Mouse (Mus musculus): ENCODE results near the gene Serpina12. TPM values are rescaled to one million over a fixed set of nuclear protein-coding genes. Genes with fewer than 3 reads are reported as not detected.
A peak's percentile ranks its signal among the peaks of the same experiment; 100 is the strongest.

Gene Serpina12
- polyA plus RNA-seq, 1 experiment from 2014 or later: not detected

GRCm38 (mm10) chr12:104041401-104041800, 2.8 kb downstream of the Serpina12 start:
- H3K27me3 ChIP-seq (ENCODE audit: control insufficient read depth, insufficient read depth, low read length): no peaks in the 10 kb centered on the region
- 67% methylated on average over 6 of the region's 6 CpGs for WGBS
- H3K9ac ChIP-seq (ENCODE audit: low read length): no peak overlapping the region
- no peak for DNase-seq (ENCODE audit: low spot score)
- H3K4me1 ChIP-seq (replicated peaks; ENCODE audit: control insufficient read depth, insufficient read depth, low read length): no peaks in the 10 kb centered on the region
- no peaks in the 10 kb centered on the region for H3K36me3 ChIP-seq (ENCODE audit: control insufficient read depth, insufficient read depth, low read length)
- H3K27ac ChIP-seq (ENCODE audit: low read depth, low read length): no peak overlapping the region
- H3K4me3 ChIP-seq (ENCODE audit: low read depth, low read length): no peak overlapping the region
- H3K9me3 ChIP-seq (ENCODE audit: control insufficient read depth, low read length): no peaks in the 10 kb centered on the region
- no peak overlapping the region for H3K4me2 ChIP-seq (ENCODE audit: low read depth, low read length, severe bottlenecking)
- ATAC-seq (replicated peaks; ENCODE audit: low FRiP score): no peak

GRCm38 (mm10) chr12:104038181-104038580, 6.1 kb downstream of the Serpina12 start:
- H3K4me1 ChIP-seq (replicated peaks; ENCODE audit: control insufficient read depth, insufficient read depth, low read length): no peaks in the 10 kb centered on the region

GRCm38 (mm10) chr12:104033752-104034151, 10.5 kb downstream of the Serpina12 start:
- 100% methylated on average over 1 of the region's 1 CpGs for WGBS
- Histone ChIP-seq H3K4me3 (ENCODE audit: low read depth, low read length) (no peak overlapping the region), H3K4me2 (ENCODE audit: low read depth, low read length, severe bottlenecking) (no peak overlapping the region), H3K4me1 (replicated peaks; ENCODE audit: control insufficient read depth, insufficient read depth, low read length) (no peaks in the 10 kb centered on the region), H3K9ac (ENCODE audit: low read length) (no peak overlapping the region), H3K27me3 (ENCODE audit: control insufficient read depth, insufficient read depth, low read length) (no peaks in the 10 kb centered on the region), H3K9me3 (ENCODE audit: control insufficient read depth, low read length) (no peaks in the 10 kb centered on the region), H3K27ac (ENCODE audit: low read depth, low read length) (no peak overlapping the region), H3K36me3 (ENCODE audit: control insufficient read depth, insufficient read depth, low read length) (no peaks in the 10 kb centered on the region)
- ATAC-seq (replicated peaks; ENCODE audit: low FRiP score) (no peak), DNase-seq (ENCODE audit: low spot score) (no peak)

More at GRCm38 (mm10) chr12:104038181-104038580, 6.1 kb downstream of the Serpina12 start:
- Histone ChIP-seq H3K27ac (ENCODE audit: low read depth, low read length) (no peak overlapping the region), H3K27me3 (ENCODE audit: control insufficient read depth, insufficient read depth, low read length) (no peaks in the 10 kb centered on the region), H3K9ac (ENCODE audit: low read length) (no peak overlapping the region), H3K9me3 (ENCODE audit: control insufficient read depth, low read length) (no peaks in the 10 kb centered on the region), H3K4me2 (ENCODE audit: low read depth, low read length, severe bottlenecking) (no peak overlapping the region), H3K36me3 (ENCODE audit: control insufficient read depth, insufficient read depth, low read length) (no peaks in the 10 kb centered on the region), H3K4me3 (ENCODE audit: low read depth, low read length) (no peak overlapping the region)
- no peak for ATAC-seq (replicated peaks; ENCODE audit: low FRiP score)
- 92% methylated on average over 7 of the region's 7 CpGs for WGBS
- DNase-seq (ENCODE audit: low spot score): no peak

GRCm38 (mm10) chr12:104029986-104030385, 14.3 kb downstream of the Serpina12 start:
- Histone ChIP-seq H3K9me3 (ENCODE audit: control insufficient read depth, low read length) (no peaks in the 10 kb centered on the region), H3K4me2 (ENCODE audit: low read depth, low read length, severe bottlenecking) (no peak overlapping the region), H3K36me3 (ENCODE audit: control insufficient read depth, insufficient read depth, low read length) (no peaks in the 10 kb centered on the region), H3K9ac (ENCODE audit: low read length) (no peak overlapping the region), H3K4me1 (replicated peaks; ENCODE audit: control insufficient read depth, insufficient read depth, low read length) (no peaks in the 10 kb centered on the region), H3K27ac (ENCODE audit: low read depth, low read length) (no peak overlapping the region), H3K4me3 (ENCODE audit: low read depth, low read length) (no peak overlapping the region), H3K27me3 (ENCODE audit: control insufficient read depth, insufficient read depth, low read length) (no peaks in the 10 kb centered on the region)
- WGBS: 41% methylated on average over 8 of the region's 8 CpGs
- DNase-seq (ENCODE audit: low spot score) (no peak), ATAC-seq (replicated peaks; ENCODE audit: low FRiP score) (peak; percentile 49; the same call in 1 of the 2 replicates)

- Histone ChIP-seq H3K9me3 (ENCODE audit: control insufficient read depth, low read length) (no peaks in the 10 kb centered on the region), H3K36me3 (ENCODE audit: control insufficient read depth, insufficient read depth, low read length) (no peaks in the 10 kb centered on the region), H3K4me3 (ENCODE audit: low read depth, low read length) (no peak overlapping the region), H3K4me2 (ENCODE audit: low read depth, low read length, severe bottlenecking) (no peak overlapping the region), H3K27me3 (ENCODE audit: control insufficient read depth, insufficient read depth, low read length) (no peaks in the 10 kb centered on the region), H3K4me1 (replicated peaks; ENCODE audit: control insufficient read depth, insufficient read depth, low read length) (no peaks in the 10 kb centered on the region), H3K27ac (ENCODE audit: low read depth, low read length) (no peak overlapping the region), H3K9ac (ENCODE audit: low read length) (no peak overlapping the region)
- no peak for DNase-seq (ENCODE audit: low spot score)
- 90% methylated on average over 3 of the region's 3 CpGs for WGBS
- no peak for ATAC-seq (replicated peaks; ENCODE audit: low FRiP score)
Measured at GRCm38 (mm10) chr12:104015280-104015679, 29.0 kb downstream of the Serpina12 start.

GRCm38 (mm10) chr12:104013620-104014019, 30.6 kb downstream of the Serpina12 start, which contains the start of gene Serpina9:
Gene Serpina9 (minus strand): TSS chr12:104013755.
- no peaks in the 10 kb centered on the region for H3K36me3 ChIP-seq (ENCODE audit: control insufficient read depth, insufficient read depth, low read length)
- WGBS: 91% methylated on average over 6 of the region's 6 CpGs
- no peak for DNase-seq (ENCODE audit: low spot score)
- H3K9me3 ChIP-seq (ENCODE audit: control insufficient read depth, low read length): no peaks in the 10 kb centered on the region
- H3K4me1 ChIP-seq (replicated peaks; ENCODE audit: control insufficient read depth, insufficient read depth, low read length): no peaks in the 10 kb centered on the region
- ATAC-seq (replicated peaks; ENCODE audit: low FRiP score): no peak
- no peaks in the 10 kb centered on the region for H3K27me3 ChIP-seq (ENCODE audit: control insufficient read depth, insufficient read depth, low read length)
- H3K9ac ChIP-seq (ENCODE audit: low read length): no peak within 1 kb of the TSS
- H3K27ac ChIP-seq (ENCODE audit: low read depth, low read length): no peak within 1 kb of the TSS
- no peak within 1 kb of the TSS for H3K4me3 ChIP-seq (ENCODE audit: low read depth, low read length)
- H3K4me2 ChIP-seq (ENCODE audit: low read depth, low read length, severe bottlenecking): no peak within 1 kb of the TSS

GRCm38 (mm10) chr12:104004689-104005088, 39.6 kb downstream of the Serpina12 start:
- no peak overlapping the region for H3K4me2 ChIP-seq (ENCODE audit: low read depth, low read length, severe bottlenecking)
- H3K36me3 ChIP-seq (ENCODE audit: control insufficient read depth, insufficient read depth, low read length): no peaks in the 10 kb centered on the region
- no peaks in the 10 kb centered on the region for H3K4me1 ChIP-seq (replicated peaks; ENCODE audit: control insufficient read depth, insufficient read depth, low read length)
- no peaks in the 10 kb centered on the region for H3K9me3 ChIP-seq (ENCODE audit: control insufficient read depth, low read length)
- 84% methylated on average over 5 of the region's 5 CpGs for WGBS
- no peak overlapping the region for H3K27ac ChIP-seq (ENCODE audit: low read depth, low read length)
- H3K4me3 ChIP-seq (ENCODE audit: low read depth, low read length): no peak overlapping the region
- H3K9ac ChIP-seq (ENCODE audit: low read length): no peak overlapping the region
- no peaks in the 10 kb centered on the region for H3K27me3 ChIP-seq (ENCODE audit: control insufficient read depth, insufficient read depth, low read length)
- ATAC-seq (replicated peaks; ENCODE audit: low FRiP score): no peak
- no peak for DNase-seq (ENCODE audit: low spot score)

GRCm38 (mm10) chr12:104003238-104003612, 41.0 kb downstream of the Serpina12 start:
- H3K4me2 ChIP-seq (ENCODE audit: low read depth, low read length, severe bottlenecking): no peak overlapping the region
- H3K9me3 ChIP-seq (ENCODE audit: control insufficient read depth, low read length): no peaks in the 10 kb centered on the region
- H3K4me1 ChIP-seq (replicated peaks; ENCODE audit: control insufficient read depth, insufficient read depth, low read length): no peaks in the 10 kb centered on the region
- H3K27me3 ChIP-seq (ENCODE audit: control insufficient read depth, insufficient read depth, low read length): no peaks in the 10 kb centered on the region
- no peaks in the 10 kb centered on the region for H3K36me3 ChIP-seq (ENCODE audit: control insufficient read depth, insufficient read depth, low read length)
- no peak overlapping the region for H3K9ac ChIP-seq (ENCODE audit: low read length)
- 72% methylated on average over 4 of the region's 4 CpGs for WGBS
- no peak overlapping the region for H3K27ac ChIP-seq (ENCODE audit: low read depth, low read length)
- H3K4me3 ChIP-seq (ENCODE audit: low read depth, low read length): no peak overlapping the region
- no peak for ATAC-seq (replicated peaks; ENCODE audit: low FRiP score)
- DNase-seq (ENCODE audit: low spot score): no peak

- Histone ChIP-seq H3K4me2 (ENCODE audit: low read depth, low read length, severe bottlenecking) (no peak overlapping the region), H3K9me3 (ENCODE audit: control insufficient read depth, low read length) (no peaks in the 10 kb centered on the region), H3K27ac (ENCODE audit: low read depth, low read length) (no peak overlapping the region), H3K4me3 (ENCODE audit: low read depth, low read length) (no peak overlapping the region), H3K4me1 (replicated peaks; ENCODE audit: control insufficient read depth, insufficient read depth, low read length) (no peaks in the 10 kb centered on the region), H3K27me3 (ENCODE audit: control insufficient read depth, insufficient read depth, low read length) (no peaks in the 10 kb centered on the region), H3K36me3 (ENCODE audit: control insufficient read depth, insufficient read depth, low read length) (no peaks in the 10 kb centered on the region), H3K9ac (ENCODE audit: low read length) (no peak overlapping the region)
- no peak for ATAC-seq (replicated peaks; ENCODE audit: low FRiP score)
- WGBS: 86% methylated on average over 10 of the region's 10 CpGs
- DNase-seq (ENCODE audit: low spot score): no peak
Measured at GRCm38 (mm10) chr12:104002569-104003237, 41.5 kb downstream of the Serpina12 start.
